Mouse (Mus musculus): Measurements from ENCODE around the gene Otos.

DNA sequence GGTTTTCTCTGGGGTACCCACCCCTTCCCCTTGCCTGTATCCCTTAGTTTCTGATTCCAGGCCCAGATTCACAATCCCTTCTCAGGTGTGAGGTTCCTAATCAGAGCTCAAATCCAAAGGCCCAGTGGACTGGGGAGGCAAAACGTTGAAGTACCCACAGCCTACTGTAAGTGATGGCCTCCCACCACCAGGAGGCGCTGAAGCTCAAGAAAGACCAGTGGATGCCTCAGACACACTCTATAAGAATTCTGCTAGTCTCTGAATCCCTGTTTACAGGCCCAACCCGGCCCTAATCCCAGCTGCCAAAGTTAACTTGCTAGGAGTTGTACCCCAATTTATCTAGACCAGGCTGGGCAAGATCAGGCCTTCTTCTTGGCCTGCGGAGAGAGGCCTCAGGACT lies 48.2 kb upstream of the Otos start:
- no peak for TF ChIP-seq POLR2A (IDR thresholded peaks at IDR 0.05; ENCODE audit: borderline replicate concordance, low read depth, low read length)
- TF ChIP-seq CTCF (IDR thresholded peaks at IDR 0.05; ENCODE audit: low read depth, low read length), result peak; percentile 80
